Mouse (Mus musculus) heart, adult 18-20 months (tissue): ENCODE measurements around the gene Sparc. TPM values are rescaled to one million over a fixed set of nuclear protein-coding genes. Genes with fewer than 3 reads are reported as not detected.

Experiments used
- DNase-seq, 2 experiments: peaks; one replicate each; pipeline ENCODE4 v3.0.0; 2021 to 2022; ENCODE audit warnings: mixed read lengths in 1 of 2
- long read RNA-seq, 2 experiments: library from polyadenylated mRNA; stranded (forward); transcript quantifications; one replicate each; pipeline ENCODE4 v2.0.0; 2021
- total RNA-seq, 2 experiments: library from RNA; stranded (reverse); gene quantifications; 2 replicates each; pipeline ENCODE4 v1.2.3; 2021

Sparc gene
- total RNA-seq: 100 to 1,000 TPM; 264 to 308 TPM
- long read RNA-seq, experiment 1, transcript Sparc-205 (5 exons, 741 nt): minor isoform, 35 of 198 reads
- long read RNA-seq, experiment 1, transcript Sparc-203 (4 exons, 909 nt): minor isoform, 8 of 198 reads
- long read RNA-seq, experiment 1, transcript Sparc-202 (10 exons, 2,115 nt): minor isoform, 11 of 198 reads
- long read RNA-seq, experiment 1, transcript Sparc-201 (10 exons, 2,300 nt): major isoform, 55 of 198 reads
- long read RNA-seq, experiment 1, partial matches to known transcripts: 47 of 198 reads
- long read RNA-seq, experiment 1, other reads (novel, unspliced or antisense): 42 of 198 reads
- long read RNA-seq, experiment 2, transcript Sparc-205 (5 exons, 741 nt): major isoform, 25 of 99 reads
- long read RNA-seq, experiment 2, transcript Sparc-201 (10 exons, 2,300 nt): minor isoform, 23 of 99 reads
- long read RNA-seq, experiment 2, partial matches to known transcripts: 14 of 99 reads
- long read RNA-seq, experiment 2, other reads (novel, unspliced or antisense): 31 of 99 reads

DNA sequence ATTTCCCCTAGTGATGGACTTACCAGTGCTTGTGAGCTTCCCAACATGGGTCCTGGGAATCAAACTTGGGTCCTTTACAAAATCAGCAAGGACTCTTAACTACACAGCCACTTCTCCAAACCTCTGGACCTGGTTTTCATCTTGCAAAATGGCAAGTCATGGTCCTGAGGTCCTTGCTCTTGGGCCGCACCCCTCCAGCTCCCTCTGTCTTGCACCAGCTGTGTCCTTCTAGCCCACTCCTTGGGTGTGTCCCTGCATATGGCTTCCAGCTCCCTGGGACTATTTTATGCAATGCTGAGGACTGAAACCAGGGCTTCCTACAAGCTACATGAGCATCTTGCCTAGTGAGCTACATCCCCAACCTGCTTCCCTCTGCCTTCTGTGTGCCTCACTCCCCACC is at the start of gene Sparc:
Sparc (minus strand) TSS at position 206 of the 400 bp plus-strand sequence.
- no peak for DNase-seq

DNA sequence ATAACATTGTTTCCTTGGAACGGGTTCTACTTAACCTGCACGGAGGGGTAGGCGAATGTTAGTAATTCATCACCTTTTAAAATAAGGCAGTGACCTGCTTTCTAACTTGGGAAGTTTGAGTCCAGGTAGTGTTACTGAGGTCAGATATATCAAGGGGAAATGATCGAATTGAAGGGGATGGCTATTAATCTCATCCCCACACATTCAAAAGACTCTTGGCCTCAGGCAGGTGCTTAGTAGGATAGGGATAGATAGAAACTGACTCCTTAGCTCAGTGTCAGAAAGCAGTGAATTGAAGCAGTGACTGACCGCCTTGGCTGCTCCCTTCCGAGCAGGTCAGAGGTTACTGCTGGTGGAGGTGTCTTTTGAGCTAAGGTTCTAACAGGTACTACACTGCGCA is 48.5 kb upstream of the Sparc start:
- no peak for DNase-seq

DNA sequence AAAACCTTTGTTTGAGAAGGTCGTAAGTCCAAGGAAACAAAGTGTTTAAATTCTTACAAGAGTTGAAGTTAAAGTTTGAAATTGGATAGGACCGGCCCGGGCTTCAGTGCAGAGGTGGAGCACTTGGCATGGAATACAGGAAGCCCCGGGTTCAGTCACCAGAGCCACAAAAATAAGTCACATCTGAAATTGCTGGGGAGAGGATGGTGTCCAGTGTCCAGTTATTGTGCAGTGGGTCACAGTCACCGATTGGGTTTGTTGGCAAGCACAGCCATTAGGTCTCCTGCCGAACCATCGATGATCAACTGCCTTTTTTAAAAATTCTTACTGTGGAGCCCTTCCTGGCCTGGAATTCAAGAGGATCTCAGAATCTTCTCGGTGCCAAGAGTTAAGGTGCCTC is 47.8 kb upstream of the Sparc start:
- no peak for DNase-seq

DNA sequence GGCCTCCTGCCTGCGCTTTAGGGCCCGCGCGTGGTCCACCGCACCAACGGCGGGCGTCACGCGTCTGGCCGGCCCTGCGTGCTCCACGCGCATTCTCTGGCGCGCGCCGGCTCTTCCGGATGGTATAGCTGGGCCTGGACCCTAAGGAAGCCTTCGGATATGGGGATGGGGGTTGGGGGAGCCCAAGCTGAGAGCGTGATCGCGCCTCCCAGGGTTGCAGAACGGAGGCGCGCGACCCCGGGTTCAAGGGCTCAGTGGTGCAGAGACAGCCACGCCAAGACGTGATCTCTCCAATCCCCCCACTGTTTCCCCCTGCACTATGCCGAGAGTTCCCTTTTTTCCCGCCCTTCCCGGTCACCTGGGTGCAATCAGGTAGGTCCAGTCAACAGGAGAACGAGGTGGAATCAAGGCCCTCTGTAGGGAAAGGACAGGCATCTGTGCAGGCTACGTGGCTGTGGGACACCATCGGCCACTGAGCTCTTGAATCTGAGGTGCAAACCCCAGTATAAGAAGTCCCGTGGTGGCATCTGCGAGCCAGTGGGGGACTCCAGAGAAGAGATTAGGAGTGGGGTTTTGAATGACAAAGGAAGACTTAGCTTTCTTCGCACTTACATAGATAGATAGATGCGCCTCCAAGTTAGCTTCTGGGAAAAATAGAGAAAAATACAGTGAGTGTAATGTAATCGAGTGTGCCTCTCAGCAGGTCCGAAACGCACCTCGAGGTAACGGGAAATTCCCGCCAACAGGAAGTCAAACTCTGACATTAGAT is 47.1 kb upstream of the Sparc start:
- DNase-seq: peak in 1 of 2 experiments; percentile 45

DNA sequence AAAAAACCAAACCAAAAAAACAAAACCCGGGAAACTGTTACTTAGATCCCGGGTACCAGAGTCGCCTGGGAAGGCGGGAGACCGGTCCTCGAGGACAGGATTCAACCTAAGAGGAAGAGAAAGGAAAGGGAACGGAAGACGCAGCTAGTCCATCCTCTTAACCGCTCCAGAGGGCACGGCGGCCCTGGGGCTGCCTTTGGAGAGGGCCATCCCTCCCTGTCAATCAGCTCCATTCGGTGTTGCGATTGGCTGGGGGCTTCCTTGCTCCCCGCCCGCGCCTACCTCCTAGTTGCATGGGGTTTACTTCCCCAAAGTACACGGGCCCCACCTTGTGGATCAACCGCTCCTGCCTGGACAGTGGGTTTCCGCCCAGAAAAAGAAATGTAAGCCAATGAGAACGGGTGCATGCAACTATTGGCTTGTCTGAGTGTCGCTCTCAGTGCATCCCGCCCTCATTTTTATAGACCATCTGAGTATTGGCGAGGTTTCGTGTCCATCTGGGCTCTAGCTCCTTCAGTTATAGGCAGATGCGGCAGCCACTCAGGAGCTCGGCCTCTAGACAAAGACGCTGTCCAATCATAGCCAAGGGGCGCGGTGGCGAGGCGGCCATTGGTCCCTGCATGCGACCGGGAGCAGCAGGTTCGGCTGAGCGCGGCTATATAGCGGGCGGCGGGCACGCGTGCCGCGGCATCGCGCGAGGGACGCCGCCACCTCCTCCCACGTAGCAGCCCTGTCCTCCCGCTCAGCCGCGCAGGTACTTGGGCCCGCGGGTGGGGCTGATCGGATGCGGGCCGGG is 46.3 kb upstream of the Sparc start, which contains the start of gene G3bp1:
G3bp1 (plus strand) TSS at position 638 of the 796 bp plus-strand sequence.
- DNase-seq: peak; percentile 99 to 100

DNA sequence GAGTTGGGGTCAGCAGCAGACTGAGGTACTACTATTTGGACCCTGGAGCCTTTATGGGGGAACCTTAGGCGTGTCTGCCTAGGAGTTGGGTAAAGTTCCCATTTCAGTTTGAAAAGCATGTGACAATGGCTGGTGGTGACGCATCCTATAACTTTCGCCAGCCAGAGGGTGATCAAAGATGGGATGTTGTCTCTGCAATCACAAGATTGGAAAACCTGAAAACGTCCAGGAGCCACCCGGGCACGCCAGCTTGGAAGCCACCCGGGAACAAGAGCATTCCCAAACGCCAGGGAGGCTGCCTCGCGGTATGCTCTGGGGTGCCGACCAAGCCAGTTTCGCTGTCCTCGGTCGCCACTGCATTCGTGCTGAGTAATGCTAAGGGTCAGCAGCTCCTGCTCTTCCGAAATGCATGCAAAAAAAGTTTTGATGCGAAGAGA is 45.6 kb upstream of the Sparc start:
- no peak for DNase-seq

DNA sequence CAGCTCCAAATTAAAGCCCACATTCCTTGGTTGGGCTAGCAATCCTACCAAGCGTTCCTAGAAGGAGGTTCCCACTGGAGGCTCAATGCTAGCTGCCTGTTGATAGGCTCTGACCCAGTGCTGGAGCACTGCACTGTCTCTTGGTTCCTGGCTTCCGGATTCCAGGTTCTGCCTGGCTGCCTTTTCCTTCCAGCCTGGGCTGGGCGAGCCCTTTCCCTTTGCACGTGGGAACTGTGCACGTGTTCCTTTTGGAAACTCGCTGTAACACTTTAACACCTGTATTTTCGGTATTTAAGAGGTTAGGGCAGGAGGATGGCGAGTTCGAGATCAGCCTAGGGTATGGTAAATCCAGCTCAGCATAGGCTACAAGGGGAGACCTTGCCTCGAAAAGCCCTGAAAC is 45.0 kb upstream of the Sparc start:
- DNase-seq: peak; percentile 44 to 64

DNA sequence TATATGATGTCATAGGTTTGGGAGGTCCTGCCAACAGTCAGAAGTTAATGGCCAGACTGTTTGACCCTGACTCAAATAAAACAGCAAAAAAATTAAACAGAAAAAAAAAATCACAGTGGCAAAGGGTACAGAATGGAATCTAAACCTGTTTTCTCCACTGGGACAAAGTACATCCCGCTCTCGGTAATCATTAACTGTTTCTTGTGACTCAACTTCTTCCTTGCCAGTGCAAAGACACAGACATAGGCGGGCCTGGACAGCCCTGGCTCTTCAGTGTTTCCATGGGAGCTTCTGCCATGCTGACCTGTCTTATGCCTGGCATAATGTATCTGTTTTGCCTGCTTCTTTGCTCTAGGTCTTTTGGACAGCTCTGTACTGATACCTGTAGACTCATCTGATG is 42.2 kb upstream of the Sparc start:
- no peak for DNase-seq

DNA sequence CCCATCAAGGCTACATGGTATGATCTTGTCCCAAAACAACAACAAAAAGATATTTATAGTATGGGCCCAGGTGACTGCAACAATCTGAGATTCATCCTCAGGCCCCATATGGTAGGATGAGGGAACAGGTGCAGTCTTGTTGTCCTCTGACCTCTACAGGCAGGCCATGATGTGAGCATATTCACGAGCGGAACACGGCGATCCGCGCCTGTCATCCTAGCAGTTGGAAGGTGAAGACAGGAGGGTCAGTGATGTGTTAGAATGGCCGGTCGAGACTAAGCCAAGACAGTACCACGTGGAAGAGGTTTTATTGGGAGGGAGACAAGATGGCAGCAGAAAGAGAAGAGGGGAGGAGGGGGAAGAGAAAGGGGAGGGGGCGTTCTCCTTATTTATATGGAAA is 41.7 kb upstream of the Sparc start:
- no peak for DNase-seq

DNA sequence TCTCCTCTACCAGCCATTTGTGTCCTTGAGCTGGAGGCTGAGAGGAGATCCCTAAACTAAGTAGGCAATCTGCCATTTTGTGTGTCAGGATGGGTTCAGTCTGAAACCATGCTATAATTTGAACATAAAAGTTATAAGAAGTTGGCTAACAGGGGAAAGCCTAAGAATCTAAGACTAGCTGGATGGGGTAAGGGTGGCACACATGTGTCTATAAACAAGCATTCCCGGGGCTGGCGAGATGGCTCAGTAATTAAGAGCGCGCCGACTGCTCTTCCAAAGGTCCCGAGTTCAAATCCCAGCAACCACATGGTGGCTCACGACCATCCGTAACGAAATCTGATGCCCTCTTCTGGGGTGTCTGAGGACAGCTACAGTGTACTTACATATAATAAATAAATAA is 39.2 kb upstream of the Sparc start:
- no peak for DNase-seq

DNA sequence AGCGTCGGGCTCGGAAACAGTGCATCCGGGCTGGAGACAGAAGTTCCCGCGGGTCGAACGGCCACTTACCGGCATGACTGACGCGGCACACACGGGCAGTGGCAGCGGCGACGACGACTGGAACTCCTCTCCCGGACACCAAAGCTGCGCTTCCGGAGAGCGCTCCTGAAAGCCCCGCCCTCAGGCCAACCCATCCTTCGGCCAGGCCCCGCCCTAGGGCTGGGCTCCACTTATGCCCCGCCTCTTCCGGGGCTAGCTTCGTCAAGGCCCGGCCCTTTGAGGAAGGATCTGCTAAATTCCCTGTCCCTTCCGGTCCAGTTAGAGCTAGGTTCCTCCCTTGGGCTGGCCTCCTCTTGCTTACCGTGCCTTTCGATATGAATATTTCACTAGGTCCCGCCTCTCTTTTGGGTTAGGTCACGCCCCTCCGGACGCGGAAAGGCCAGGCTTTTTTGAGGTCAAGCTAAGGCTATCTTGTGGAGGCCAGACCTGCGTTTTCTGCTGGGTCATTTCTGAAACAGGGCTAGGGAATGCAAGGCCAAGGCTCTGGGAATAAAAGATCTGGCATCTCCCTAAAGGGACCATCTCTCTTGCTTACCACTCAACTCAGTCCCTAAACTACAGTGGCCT is 38.1 kb upstream of the Sparc start, which contains the start of gene Atox1:
Atox1 (minus strand) TSS at position 221 of the 627 bp plus-strand sequence.
- peak; percentile 95 to 98 for DNase-seq

DNA sequence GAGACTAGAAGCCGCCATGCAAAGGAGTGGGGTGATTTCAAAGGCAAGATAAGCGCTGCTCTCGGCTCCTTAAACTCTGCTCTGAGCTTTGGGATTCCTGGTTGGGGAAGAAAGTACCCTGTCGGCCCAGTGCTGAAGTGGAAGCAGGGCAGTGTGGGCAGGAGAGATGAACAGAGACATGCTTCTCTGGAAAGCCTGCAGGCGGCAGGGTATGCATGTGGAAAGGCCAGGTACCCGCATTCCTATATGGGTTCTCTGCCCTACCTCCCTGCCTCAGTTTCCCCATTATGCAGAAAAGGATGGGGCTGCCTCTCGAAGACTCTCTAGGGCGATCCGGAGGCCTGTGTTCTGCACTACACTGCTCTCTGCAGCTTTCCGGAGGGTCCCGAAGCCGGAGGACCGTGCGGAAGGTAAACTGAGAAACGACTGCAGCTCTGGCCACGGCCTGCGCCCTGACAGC is 37.6 kb upstream of the Sparc start:
- peak in 1 of 2 experiments; percentile 44 for DNase-seq

DNA sequence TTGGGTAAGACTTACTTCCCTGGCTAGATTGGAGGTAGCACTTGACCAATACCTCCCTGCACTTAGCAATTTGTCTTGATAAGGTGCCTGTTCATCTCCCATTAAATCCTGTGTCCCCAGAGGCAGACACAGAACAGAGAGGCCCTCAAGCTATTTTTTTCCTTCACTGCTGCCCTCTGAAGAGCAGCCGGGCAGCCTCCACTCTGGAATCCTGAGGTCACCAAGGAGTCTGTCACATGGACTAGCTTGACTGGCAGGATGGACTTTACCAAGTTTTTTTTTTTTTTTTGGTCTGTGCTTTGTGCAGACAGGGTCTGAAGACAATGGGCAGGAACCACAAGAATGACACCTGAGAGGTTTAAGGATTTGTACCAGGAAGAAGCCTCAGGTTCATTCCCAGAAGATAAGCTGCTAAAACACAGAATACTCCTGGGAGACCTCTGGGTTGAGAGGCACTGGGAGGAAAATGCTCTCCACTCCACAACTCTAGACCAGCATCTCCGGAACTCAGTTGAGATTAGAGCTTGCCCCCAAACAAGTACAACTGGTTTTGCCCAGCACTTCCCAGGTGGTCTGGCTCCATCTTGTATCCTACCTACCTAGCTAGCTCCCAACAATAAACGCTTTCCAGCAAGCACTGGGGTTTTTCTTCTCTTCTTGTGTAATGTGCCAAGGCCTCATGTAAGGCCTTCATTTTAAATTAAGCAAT is 37.0 kb upstream of the Sparc start:
- DNase-seq: no peak

DNA sequence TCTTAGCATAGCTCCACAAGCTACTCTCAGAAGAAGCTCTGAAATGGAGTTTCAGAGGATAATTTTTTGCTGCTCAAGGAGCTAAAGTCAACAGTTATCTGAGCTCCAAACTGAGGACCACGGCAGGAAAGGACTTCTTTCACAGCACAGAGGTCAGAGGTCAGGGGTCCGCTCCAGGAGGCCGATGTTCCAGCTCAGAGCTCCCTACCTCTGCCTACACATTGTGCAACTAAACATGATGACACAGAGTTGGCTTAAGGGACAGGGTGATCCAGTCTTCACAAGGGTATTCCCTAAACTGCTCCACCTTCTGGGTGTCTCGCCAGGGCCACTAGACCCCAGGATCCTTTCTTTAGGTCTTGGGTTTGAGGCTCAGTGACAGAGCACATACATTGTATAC is 35.5 kb upstream of the Sparc start:
- DNase-seq: no peak

DNA sequence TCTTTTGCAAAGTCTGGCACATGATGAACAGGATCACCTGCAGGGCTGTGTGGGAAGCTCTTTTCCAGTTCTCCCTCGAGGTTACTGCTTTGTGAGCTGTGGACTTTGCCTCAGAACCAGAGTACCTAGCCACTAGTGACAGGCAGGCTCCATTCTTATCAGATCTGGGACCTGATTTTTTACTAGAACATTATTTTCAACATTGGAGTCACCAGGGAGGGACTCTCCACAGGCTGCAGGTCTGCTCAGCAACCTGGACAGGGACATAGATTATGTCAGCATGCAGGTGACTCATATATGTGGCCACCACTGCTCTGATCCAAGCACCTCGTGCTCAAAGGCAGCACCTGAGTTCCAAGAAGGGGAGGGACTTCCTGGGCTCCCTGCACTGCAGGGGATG is 32.2 kb upstream of the Sparc start:
- DNase-seq: no peak

DNA sequence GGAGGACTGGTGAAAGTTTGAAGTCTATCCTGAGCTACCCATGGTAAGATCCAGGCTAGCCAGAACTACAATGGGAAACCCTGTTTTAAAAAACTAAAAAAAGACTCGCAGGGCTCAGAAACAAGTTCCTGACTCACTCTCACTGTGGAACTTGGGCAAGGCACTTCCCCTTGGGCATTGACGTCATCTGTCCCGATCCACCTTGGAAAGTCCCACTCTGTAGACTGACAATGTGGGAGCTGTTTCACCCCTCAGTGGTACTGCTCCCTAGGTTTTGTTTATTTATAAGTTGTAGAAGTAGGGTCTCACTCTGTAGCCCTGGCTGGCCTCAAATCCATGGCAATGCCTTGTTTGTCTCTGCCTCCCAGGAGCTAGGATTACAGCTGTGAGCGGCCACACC is 30.7 kb upstream of the Sparc start:
- DNase-seq: peak; percentile 63 to 81

DNA sequence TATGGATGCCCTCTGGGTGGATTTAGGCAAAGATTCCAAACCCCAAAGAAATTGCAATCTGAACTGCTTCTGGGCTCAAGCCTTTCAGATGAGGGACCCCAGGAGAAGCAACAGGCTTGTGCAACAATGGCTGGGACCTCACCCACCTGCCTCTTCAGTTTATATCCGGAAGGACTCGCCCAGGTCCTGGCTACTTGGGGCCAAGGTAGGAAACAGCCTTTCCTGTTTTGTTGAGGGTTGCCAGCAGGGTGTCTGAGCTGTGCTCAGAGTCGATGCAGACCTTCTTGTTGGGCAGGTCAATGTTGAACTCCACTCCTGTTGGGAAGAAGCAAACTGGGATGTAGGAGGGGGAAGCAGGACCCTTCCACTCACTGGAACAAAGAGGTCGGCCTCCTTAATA is 27.3 kb upstream of the Sparc start:
- no peak for DNase-seq

DNA sequence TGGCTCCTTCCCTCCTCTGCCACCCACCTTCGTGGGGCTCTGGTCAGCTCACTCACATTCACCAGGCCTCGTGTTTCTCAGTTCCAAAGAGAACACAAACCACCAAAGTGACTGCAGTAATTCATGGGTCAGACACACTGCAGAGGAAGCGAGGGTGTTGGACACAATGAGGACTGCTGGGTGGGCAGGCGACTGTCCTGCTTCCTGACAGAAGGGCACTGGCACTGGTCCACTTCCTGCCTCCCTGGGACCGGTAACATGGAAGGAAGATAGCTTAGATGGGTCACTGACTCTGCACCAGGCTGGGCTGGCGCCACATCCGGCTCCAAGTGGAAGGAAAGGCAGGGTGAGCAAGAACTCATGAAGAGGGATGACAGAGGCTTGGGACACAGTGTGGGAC is 26.5 kb upstream of the Sparc start:
- no peak for DNase-seq

DNA sequence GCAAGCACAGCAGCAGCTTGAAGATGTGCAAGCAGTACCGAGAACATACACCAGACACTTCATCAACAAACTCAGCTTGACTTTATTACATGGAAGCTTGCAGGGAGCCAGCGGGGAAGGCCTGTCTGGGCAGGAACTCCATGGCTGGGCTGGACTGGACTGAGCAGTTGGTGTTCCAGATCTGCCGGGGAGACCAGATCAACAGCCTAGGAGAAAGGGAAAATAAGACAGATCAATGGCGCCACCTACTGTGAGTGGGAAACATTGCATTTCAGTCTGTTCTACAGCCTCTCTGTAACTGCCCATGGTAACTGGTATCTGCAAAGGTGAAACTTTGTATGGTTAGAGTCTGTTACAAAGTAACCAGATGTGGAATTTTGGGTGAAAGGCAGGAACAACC is 23.6 kb upstream of the Sparc start:
- peak; percentile 90 to 94 for DNase-seq

DNA sequence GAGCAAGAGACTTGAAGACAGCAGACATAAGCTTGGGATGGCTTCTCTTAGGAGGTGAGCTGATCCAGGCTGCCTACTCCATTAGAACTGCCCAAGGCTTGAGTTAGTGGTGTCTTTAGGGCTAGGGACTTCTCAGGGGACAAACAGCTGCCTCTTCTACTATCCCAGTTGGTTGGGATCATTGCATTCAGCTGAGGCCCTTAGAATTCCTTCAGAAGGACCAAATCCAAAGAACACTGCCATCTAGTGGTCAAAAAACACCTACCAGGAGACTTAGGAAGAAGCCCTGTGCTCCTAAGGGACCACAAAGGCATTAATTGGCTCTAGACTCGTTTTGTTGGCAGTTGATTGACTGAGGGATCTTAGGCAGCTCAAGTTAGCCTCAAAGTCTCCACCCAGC is 21.8 kb upstream of the Sparc start:
- DNase-seq: peak; percentile 71 to 88

DNA sequence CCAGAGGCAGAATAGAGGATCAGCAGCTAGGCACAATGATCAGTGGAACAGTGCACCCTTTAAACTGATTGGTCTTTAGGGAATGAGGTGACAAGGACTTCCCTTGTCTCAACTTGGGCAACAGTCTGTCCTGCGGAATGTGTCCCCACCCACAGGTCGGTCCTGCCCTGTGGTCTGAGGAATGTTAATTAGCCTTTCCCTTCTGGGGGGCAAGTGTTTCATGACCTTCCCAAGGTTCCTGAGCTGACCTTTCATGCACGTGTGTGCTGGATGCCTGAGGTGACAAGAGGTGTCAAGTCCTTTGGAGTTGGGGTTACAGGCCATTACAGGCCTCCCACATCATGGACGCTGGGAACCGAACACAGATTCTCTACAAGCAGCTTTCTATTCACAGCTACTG is 16.7 kb upstream of the Sparc start:
- no peak for DNase-seq
